Mouse (Mus musculus): Measurements from ENCODE around the gene Cd2. TPM values are rescaled to one million over a fixed set of nuclear protein-coding genes. Genes with fewer than 3 reads are reported as not detected.

Gene Cd2
- total and polyA plus RNA-seq, 2 experiments = 0.33 to 1.0 TPM

- no peaks in the 10 kb centered on the region for H3K27me3 ChIP-seq (ENCODE audit: control insufficient read depth, insufficient read depth, low read length)
- no peaks in the 10 kb centered on the region for H3K4me1 ChIP-seq (ENCODE audit: control insufficient read depth, insufficient read depth, low read length)
- no peak overlapping the region for H3K4me3 ChIP-seq (ENCODE audit: insufficient read depth, low read depth, low read length)
- no peaks in the 10 kb centered on the region for H3K79me2 ChIP-seq (ENCODE audit: control insufficient read depth, insufficient read depth, low read length)
- no peak for DNase-seq (ENCODE audit: extremely low read depth, low read depth, low spot score)
- H3K27ac ChIP-seq (replicated peaks; ENCODE audit: insufficient read depth, low read depth, low read length) = no peak overlapping the region
- H3K36me3 ChIP-seq (ENCODE audit: control insufficient read depth, insufficient read depth, low read length) = no peaks in the 10 kb centered on the region
- TF ChIP-seq POLR2A (IDR thresholded peaks at IDR 0.05; ENCODE audit: extremely low read depth, insufficient read depth, low read length) (no peak), CTCF (IDR thresholded peaks at IDR 0.05; ENCODE audit: low read depth, low read length) (no peak)
- 61% methylated on average over 15 of the region's 15 CpGs for WGBS
- no peak overlapping the region for H3K9ac ChIP-seq (ENCODE audit: low read depth, low read length)
Measured at GRCm38 (mm10) chr3:101295931-101296820, 8.4 kb upstream of the Cd2 start.

GRCm38 (mm10) chr3:101295366-101295867 lies 7.7 kb upstream of the Cd2 start:
- no peaks in the 10 kb centered on the region for H3K4me1 ChIP-seq (ENCODE audit: control insufficient read depth, insufficient read depth, low read length)
- no peak overlapping the region for H3K4me3 ChIP-seq (ENCODE audit: insufficient read depth, low read depth, low read length)
- peak; percentile 55 for DNase-seq (ENCODE audit: extremely low read depth, low read depth, low spot score)
- no peaks in the 10 kb centered on the region for H3K79me2 ChIP-seq (ENCODE audit: control insufficient read depth, insufficient read depth, low read length)
- H3K36me3 ChIP-seq (ENCODE audit: control insufficient read depth, insufficient read depth, low read length) = no peaks in the 10 kb centered on the region
- WGBS = 4% methylated on average over 11 of the region's 11 CpGs
- no peak overlapping the region for H3K27ac ChIP-seq (replicated peaks; ENCODE audit: insufficient read depth, low read depth, low read length)
- TF ChIP-seq CTCF (IDR thresholded peaks at IDR 0.05; ENCODE audit: low read depth, low read length) (peak; percentile 92), POLR2A (IDR thresholded peaks at IDR 0.05; ENCODE audit: extremely low read depth, insufficient read depth, low read length) (no peak)
- no peak overlapping the region for H3K9ac ChIP-seq (ENCODE audit: low read depth, low read length)
- no peaks in the 10 kb centered on the region for H3K27me3 ChIP-seq (ENCODE audit: control insufficient read depth, insufficient read depth, low read length)

GRCm38 (mm10) chr3:101294487-101295365 lies 7.0 kb upstream of the Cd2 start:
- TF ChIP-seq POLR2A (IDR thresholded peaks at IDR 0.05; ENCODE audit: extremely low read depth, insufficient read depth, low read length) (no peak), CTCF (IDR thresholded peaks at IDR 0.05; ENCODE audit: low read depth, low read length) (no peak)
- no peak overlapping the region for H3K27ac ChIP-seq (replicated peaks; ENCODE audit: insufficient read depth, low read depth, low read length)
- WGBS = 82% methylated on average over 10 of the region's 10 CpGs
- no peak for DNase-seq (ENCODE audit: extremely low read depth, low read depth, low spot score)
- H3K27me3 ChIP-seq (ENCODE audit: control insufficient read depth, insufficient read depth, low read length) = no peaks in the 10 kb centered on the region
- H3K79me2 ChIP-seq (ENCODE audit: control insufficient read depth, insufficient read depth, low read length) = no peaks in the 10 kb centered on the region
- no peak overlapping the region for H3K9ac ChIP-seq (ENCODE audit: low read depth, low read length)
- no peaks in the 10 kb centered on the region for H3K4me1 ChIP-seq (ENCODE audit: control insufficient read depth, insufficient read depth, low read length)
- no peak overlapping the region for H3K4me3 ChIP-seq (ENCODE audit: insufficient read depth, low read depth, low read length)
- H3K36me3 ChIP-seq (ENCODE audit: control insufficient read depth, insufficient read depth, low read length) = no peaks in the 10 kb centered on the region

- Histone ChIP-seq H3K4me1 (ENCODE audit: control insufficient read depth, insufficient read depth, low read length) (no peaks in the 10 kb centered on the region), H3K9ac (ENCODE audit: low read depth, low read length) (no peak overlapping the region), H3K79me2 (ENCODE audit: control insufficient read depth, insufficient read depth, low read length) (no peaks in the 10 kb centered on the region), H3K27ac (replicated peaks; ENCODE audit: insufficient read depth, low read depth, low read length) (no peak overlapping the region), H3K27me3 (ENCODE audit: control insufficient read depth, insufficient read depth, low read length) (no peaks in the 10 kb centered on the region), H3K4me3 (ENCODE audit: insufficient read depth, low read depth, low read length) (no peak overlapping the region), H3K36me3 (ENCODE audit: control insufficient read depth, insufficient read depth, low read length) (no peaks in the 10 kb centered on the region)
- no peak for DNase-seq (ENCODE audit: extremely low read depth, low read depth, low spot score)
- WGBS = 68% methylated on average over 8 of the region's 8 CpGs
- no peak for TF ChIP-seq POLR2A (IDR thresholded peaks at IDR 0.05; ENCODE audit: extremely low read depth, insufficient read depth, low read length)
- TF ChIP-seq CTCF (IDR thresholded peaks at IDR 0.05; ENCODE audit: low read depth, low read length) = no peak
Measured at GRCm38 (mm10) chr3:101293571-101294135, 5.9 kb upstream of the Cd2 start.

GRCm38 (mm10) chr3:101292611-101293010 lies 4.9 kb upstream of the Cd2 start:
- Histone ChIP-seq H3K79me2 (ENCODE audit: control insufficient read depth, insufficient read depth, low read length) (no peaks in the 10 kb centered on the region), H3K9ac (ENCODE audit: low read depth, low read length) (no peak overlapping the region), H3K27me3 (ENCODE audit: control insufficient read depth, insufficient read depth, low read length) (no peaks in the 10 kb centered on the region), H3K36me3 (ENCODE audit: control insufficient read depth, insufficient read depth, low read length) (no peaks in the 10 kb centered on the region), H3K27ac (replicated peaks; ENCODE audit: insufficient read depth, low read depth, low read length) (no peak overlapping the region), H3K4me1 (ENCODE audit: control insufficient read depth, insufficient read depth, low read length) (no peaks in the 10 kb centered on the region), H3K4me3 (ENCODE audit: insufficient read depth, low read depth, low read length) (no peak overlapping the region)
- no peak for DNase-seq (ENCODE audit: extremely low read depth, low read depth, low spot score)
- WGBS = 86% methylated on average over 5 of the region's 5 CpGs
- TF ChIP-seq POLR2A (IDR thresholded peaks at IDR 0.05; ENCODE audit: extremely low read depth, insufficient read depth, low read length) (no peak), CTCF (IDR thresholded peaks at IDR 0.05; ENCODE audit: low read depth, low read length) (no peak)

Measured in liver, adult 2 months (tissue).